Mouse (Mus musculus): ENCODE results near the gene Csrnp2. TPM values are rescaled to one million over a fixed set of nuclear protein-coding genes. Genes with fewer than 3 reads are reported as not detected.
"Not testable (repeated sequence)": the region's sequence is repeated elsewhere in the genome, so short reads cannot be mapped to it uniquely, and the experiment has no call there.

Gene Csrnp2
- polyA plus RNA-seq, 1 experiment from 2014 or later = 20.4 TPM

DNA sequence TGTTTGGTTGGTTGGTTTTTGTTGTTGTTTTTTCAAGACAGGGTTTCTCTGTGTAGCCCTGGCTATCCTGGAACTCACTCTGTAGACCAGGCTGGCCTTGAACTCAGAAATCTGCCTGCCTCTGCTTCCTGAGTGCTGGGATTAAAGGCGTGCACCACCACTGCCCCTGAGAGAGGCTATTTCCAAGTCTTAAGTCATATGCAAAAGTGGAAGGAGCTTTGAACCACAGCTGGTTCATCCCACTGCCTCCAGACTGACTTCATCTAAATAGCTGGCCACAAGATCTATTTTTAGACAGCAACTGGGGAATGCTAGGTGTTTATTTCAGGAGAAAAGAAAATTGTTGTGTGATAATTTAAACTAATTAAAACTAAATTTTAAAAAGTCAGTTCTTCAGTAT lies 7.0 kb downstream of the Csrnp2 start:
- DNase-seq (ENCODE audit: low spot score, missing footprints); H3K4me2 ChIP-seq; H3K9ac ChIP-seq (ENCODE audit: low read length); H3K27ac ChIP-seq (ENCODE audit: low read depth, low read length); H3K27me3 ChIP-seq (ENCODE audit: control insufficient read depth, insufficient read depth, low read length); ATAC-seq (ENCODE audit: low FRiP score); H3K9me3 ChIP-seq (ENCODE audit: control insufficient read depth, low read length); H3K4me3 ChIP-seq (ENCODE audit: low read depth, low read length): not testable (repeated sequence)
- WGBS = 100% methylated on average over 1 of the region's 1 CpGs
- Histone ChIP-seq H3K36me3 (ENCODE audit: control insufficient read depth, insufficient read depth, low read length) (peaks cover 12% of the 10 kb centered on the region), H3K4me1 (ENCODE audit: control insufficient read depth, insufficient read depth, low read length) (peaks cover 25% of the 10 kb centered on the region)

GRCm38 (mm10) chr15:100487050-100487449 lies 8.2 kb downstream of the Csrnp2 start:
- Histone ChIP-seq H3K9me3 (ENCODE audit: control insufficient read depth, low read length) (no peaks in the 10 kb centered on the region), H3K9ac (ENCODE audit: low read length) (no peak overlapping the region), H3K27ac (ENCODE audit: low read depth, low read length) (no peak overlapping the region), H3K4me3 (ENCODE audit: low read depth, low read length) (no peak overlapping the region), H3K4me2 (no peak overlapping the region), H3K36me3 (ENCODE audit: control insufficient read depth, insufficient read depth, low read length) (peaks cover 18% of the 10 kb centered on the region), H3K4me1 (ENCODE audit: control insufficient read depth, insufficient read depth, low read length) (peaks cover 18% of the 10 kb centered on the region), H3K27me3 (ENCODE audit: control insufficient read depth, insufficient read depth, low read length) (no peaks in the 10 kb centered on the region)
- WGBS = 87% methylated on average over 2 of the region's 2 CpGs
- DNase-seq (ENCODE audit: low spot score, missing footprints) = no peak
- ATAC-seq (ENCODE audit: low FRiP score) = no peak

- DNase-seq (ENCODE audit: low spot score, missing footprints) = no peak
- ATAC-seq (ENCODE audit: low FRiP score) = 0 out of 2 replicates have a peak, but pooled peaks have one; percentile 19
- H3K4me1 ChIP-seq (ENCODE audit: control insufficient read depth, insufficient read depth, low read length) = peaks cover 13% of the 10 kb centered on the region
- H3K27me3 ChIP-seq (ENCODE audit: control insufficient read depth, insufficient read depth, low read length) = no peaks in the 10 kb centered on the region
- no peak overlapping the region for H3K4me3 ChIP-seq (ENCODE audit: low read depth, low read length)
- no peak overlapping the region for H3K9ac ChIP-seq (ENCODE audit: low read length)
- H3K36me3 ChIP-seq (ENCODE audit: control insufficient read depth, insufficient read depth, low read length) = peaks cover 19% of the 10 kb centered on the region
- H3K4me2 ChIP-seq = no peak overlapping the region
- H3K9me3 ChIP-seq (ENCODE audit: control insufficient read depth, low read length) = no peaks in the 10 kb centered on the region
- H3K27ac ChIP-seq (ENCODE audit: low read depth, low read length) = no peak overlapping the region
- 23% methylated on average over 7 of the region's 7 CpGs for WGBS
Observed at GRCm38 (mm10) chr15:100486450-100486849, 8.8 kb downstream of the Csrnp2 start.

GRCm38 (mm10) chr15:100485576-100485975 lies 9.7 kb downstream of the Csrnp2 start:
- no peak overlapping the region for H3K9ac ChIP-seq (ENCODE audit: low read length)
- no peaks in the 10 kb centered on the region for H3K27me3 ChIP-seq (ENCODE audit: control insufficient read depth, insufficient read depth, low read length)
- DNase-seq (ENCODE audit: low spot score, missing footprints) (no peak), ATAC-seq (ENCODE audit: low FRiP score) (no peak)
- WGBS = 87% methylated on average over 3 of the region's 3 CpGs
- peaks cover 12% of the 10 kb centered on the region for H3K4me1 ChIP-seq (ENCODE audit: control insufficient read depth, insufficient read depth, low read length)
- no peak overlapping the region for H3K4me2 ChIP-seq
- H3K4me3 ChIP-seq (ENCODE audit: low read depth, low read length) = no peak overlapping the region
- no peak overlapping the region for H3K27ac ChIP-seq (ENCODE audit: low read depth, low read length)
- peaks cover 24% of the 10 kb centered on the region for H3K36me3 ChIP-seq (ENCODE audit: control insufficient read depth, insufficient read depth, low read length)
- H3K9me3 ChIP-seq (ENCODE audit: control insufficient read depth, low read length) = no peaks in the 10 kb centered on the region

- H3K4me2 ChIP-seq = no peak overlapping the region
- no peak for ATAC-seq (ENCODE audit: low FRiP score)
- 86% methylated on average over 4 of the region's 4 CpGs for WGBS
Observed at GRCm38 (mm10) chr15:100478925-100479324, 16.4 kb downstream of the Csrnp2 start.

GRCm38 (mm10) chr15:100478351-100478750 lies 16.9 kb downstream of the Csrnp2 start:
- Histone ChIP-seq H3K4me2 (no peak overlapping the region), H3K9me3 (ENCODE audit: control insufficient read depth, low read length) (no peaks in the 10 kb centered on the region), H3K27ac (ENCODE audit: low read depth, low read length) (no peak overlapping the region), H3K4me1 (ENCODE audit: control insufficient read depth, insufficient read depth, low read length) (no peaks in the 10 kb centered on the region), H3K9ac (ENCODE audit: low read length) (no peak overlapping the region), H3K4me3 (ENCODE audit: low read depth, low read length) (no peak overlapping the region), H3K27me3 (ENCODE audit: control insufficient read depth, insufficient read depth, low read length) (no peaks in the 10 kb centered on the region), H3K36me3 (ENCODE audit: control insufficient read depth, insufficient read depth, low read length) (peaks cover 34% of the 10 kb centered on the region)
- 85% methylated on average over 10 of the region's 10 CpGs for WGBS
- DNase-seq (ENCODE audit: low spot score, missing footprints) (no peak), ATAC-seq (ENCODE audit: low FRiP score) (no peak)

More at GRCm38 (mm10) chr15:100478925-100479324, 16.4 kb downstream of the Csrnp2 start:
- Histone ChIP-seq H3K9ac (ENCODE audit: low read length) (no peak overlapping the region), H3K9me3 (ENCODE audit: control insufficient read depth, low read length) (no peaks in the 10 kb centered on the region), H3K4me3 (ENCODE audit: low read depth, low read length) (no peak overlapping the region), H3K27ac (ENCODE audit: low read depth, low read length) (no peak overlapping the region), H3K4me1 (ENCODE audit: control insufficient read depth, insufficient read depth, low read length) (no peaks in the 10 kb centered on the region), H3K36me3 (ENCODE audit: control insufficient read depth, insufficient read depth, low read length) (peaks cover 37% of the 10 kb centered on the region), H3K27me3 (ENCODE audit: control insufficient read depth, insufficient read depth, low read length) (no peaks in the 10 kb centered on the region)
- no peak for DNase-seq (ENCODE audit: low spot score, missing footprints)

GRCm38 (mm10) chr15:100473926-100474503 lies 21.3 kb downstream of the Csrnp2 start:
- H3K4me1 ChIP-seq (ENCODE audit: control insufficient read depth, insufficient read depth, low read length) = peaks cover 6% of the 10 kb centered on the region
- no peak overlapping the region for H3K27ac ChIP-seq (ENCODE audit: low read depth, low read length)
- 86% methylated on average over 7 of the region's 7 CpGs for WGBS
- H3K9ac ChIP-seq (ENCODE audit: low read length) = no peak overlapping the region
- DNase-seq (ENCODE audit: low spot score, missing footprints) = no peak
- no peaks in the 10 kb centered on the region for H3K27me3 ChIP-seq (ENCODE audit: control insufficient read depth, insufficient read depth, low read length)
- no peak for ATAC-seq (ENCODE audit: low FRiP score)
- peaks cover 20% of the 10 kb centered on the region for H3K36me3 ChIP-seq (ENCODE audit: control insufficient read depth, insufficient read depth, low read length)
- H3K4me3 ChIP-seq (ENCODE audit: low read depth, low read length) = no peak overlapping the region
- no peak overlapping the region for H3K4me2 ChIP-seq
- H3K9me3 ChIP-seq (ENCODE audit: control insufficient read depth, low read length) = no peaks in the 10 kb centered on the region

GRCm38 (mm10) chr15:100470037-100470436 lies 25.3 kb downstream of the Csrnp2 start:
- Histone ChIP-seq H3K4me1 (ENCODE audit: control insufficient read depth, insufficient read depth, low read length) (peaks cover 12% of the 10 kb centered on the region), H3K4me3 (ENCODE audit: low read depth, low read length) (peak overlapping the region; percentile 84), H3K36me3 (ENCODE audit: control insufficient read depth, insufficient read depth, low read length) (peaks cover 3% of the 10 kb centered on the region; the same call in 1 of the 2 replicates), H3K9ac (ENCODE audit: low read length) (no peak overlapping the region), H3K27me3 (ENCODE audit: control insufficient read depth, insufficient read depth, low read length) (no peaks in the 10 kb centered on the region), H3K4me2 (peak overlapping the region; percentile 84), H3K27ac (ENCODE audit: low read depth, low read length) (no peak overlapping the region), H3K9me3 (ENCODE audit: control insufficient read depth, low read length) (no peaks in the 10 kb centered on the region)
- ATAC-seq (ENCODE audit: low FRiP score) (no peak), DNase-seq (ENCODE audit: low spot score, missing footprints) (no peak)
- 67% methylated on average over 10 of the region's 10 CpGs for WGBS

DNA sequence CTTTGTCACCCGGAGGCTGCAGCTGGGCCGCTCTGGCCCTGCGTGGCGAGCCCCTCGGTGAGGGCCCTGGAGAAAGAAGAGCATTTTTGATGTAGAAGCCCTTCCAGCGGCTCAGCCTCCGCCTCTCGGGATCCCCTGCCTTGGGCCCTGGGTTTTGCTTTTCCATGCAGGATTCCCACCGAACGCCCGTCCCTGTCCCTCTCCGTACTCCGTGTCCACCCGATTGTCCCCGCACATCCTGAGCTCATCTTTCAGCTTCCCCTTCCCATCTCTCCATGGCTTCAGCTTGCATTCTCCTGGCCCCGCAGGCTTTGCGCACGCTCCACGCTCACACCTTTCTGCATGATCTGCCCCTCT lies 26.1 kb downstream of the Csrnp2 start:
- H3K27me3 ChIP-seq (ENCODE audit: control insufficient read depth, insufficient read depth, low read length) = no peaks in the 10 kb centered on the region
- H3K4me3 ChIP-seq (ENCODE audit: low read depth, low read length) = peak overlapping the region; percentile 84
- under 1% methylated on average over 19 of the region's 19 CpGs for WGBS
- H3K36me3 ChIP-seq (ENCODE audit: control insufficient read depth, insufficient read depth, low read length) = no peaks in the 10 kb centered on the region
- peak overlapping the region; percentile 92 for H3K9ac ChIP-seq (ENCODE audit: low read length)
- DNase-seq (ENCODE audit: low spot score, missing footprints) = peak; percentile 95
- ATAC-seq (ENCODE audit: low FRiP score) = no peak
- no peaks in the 10 kb centered on the region for H3K9me3 ChIP-seq (ENCODE audit: control insufficient read depth, low read length)
- peaks cover 12% of the 10 kb centered on the region for H3K4me1 ChIP-seq (ENCODE audit: control insufficient read depth, insufficient read depth, low read length)
- H3K4me2 ChIP-seq = peak overlapping the region; percentile 84
- peak overlapping the region; percentile 78; the same call in 1 of the 2 replicates for H3K27ac ChIP-seq (ENCODE audit: low read depth, low read length)
